Mouse (Mus musculus) monocyte, adult 59 days (primary cell): Measurements from ENCODE around the gene Gm45711. TPM values are rescaled to one million over a fixed set of nuclear protein-coding genes. Genes with fewer than 3 reads are reported as not detected.

Experiments
- total RNA-seq, 2 experiments: library from RNA; stranded (reverse); gene quantifications; one replicate each; pipeline ENCODE4 v1.2.4; 2023

Gene Gm45711
- not detected for total RNA-seq

DNA sequence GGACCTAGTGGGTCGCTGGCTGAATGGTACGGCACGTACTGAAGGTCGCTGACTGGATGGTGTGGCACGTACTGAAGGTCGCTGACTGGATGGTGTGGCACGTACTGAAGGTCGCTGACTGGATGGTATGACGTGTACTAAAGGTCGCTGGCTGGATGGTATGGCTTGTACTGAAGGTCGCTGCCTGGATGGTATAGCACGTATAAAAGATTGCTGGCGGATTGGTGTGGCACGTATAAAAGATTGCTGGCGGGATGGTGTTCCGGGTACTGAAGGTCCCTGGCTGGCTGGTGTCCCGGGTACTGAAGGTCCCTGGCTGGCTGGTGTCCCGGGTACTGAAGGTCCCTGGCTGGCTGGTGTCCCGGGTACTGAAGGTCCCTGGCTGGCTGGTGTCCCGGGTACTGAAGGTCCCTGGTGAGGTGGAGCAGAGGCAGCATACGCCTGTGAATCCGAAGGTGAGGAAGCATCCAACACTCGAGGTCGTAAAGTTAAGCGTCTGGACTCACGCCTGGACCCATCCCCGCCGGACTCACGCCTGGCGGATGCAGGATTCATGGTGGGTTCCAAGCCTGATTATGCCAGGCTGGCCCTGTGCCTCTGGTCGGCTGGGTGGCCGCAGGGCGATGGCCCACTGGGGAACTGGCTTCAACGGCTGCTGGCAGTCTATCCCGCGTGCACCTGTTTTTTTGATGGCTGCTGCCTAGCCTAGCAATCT lies at the start of gene Gm45711, which contains the start of gene Cmtm1:
Gm45711 (minus strand) TSS at position 641 of the 715 bp plus-strand sequence.
Cmtm1 (minus strand) TSS at position 705 of the 715 bp plus-strand sequence.

DNA sequence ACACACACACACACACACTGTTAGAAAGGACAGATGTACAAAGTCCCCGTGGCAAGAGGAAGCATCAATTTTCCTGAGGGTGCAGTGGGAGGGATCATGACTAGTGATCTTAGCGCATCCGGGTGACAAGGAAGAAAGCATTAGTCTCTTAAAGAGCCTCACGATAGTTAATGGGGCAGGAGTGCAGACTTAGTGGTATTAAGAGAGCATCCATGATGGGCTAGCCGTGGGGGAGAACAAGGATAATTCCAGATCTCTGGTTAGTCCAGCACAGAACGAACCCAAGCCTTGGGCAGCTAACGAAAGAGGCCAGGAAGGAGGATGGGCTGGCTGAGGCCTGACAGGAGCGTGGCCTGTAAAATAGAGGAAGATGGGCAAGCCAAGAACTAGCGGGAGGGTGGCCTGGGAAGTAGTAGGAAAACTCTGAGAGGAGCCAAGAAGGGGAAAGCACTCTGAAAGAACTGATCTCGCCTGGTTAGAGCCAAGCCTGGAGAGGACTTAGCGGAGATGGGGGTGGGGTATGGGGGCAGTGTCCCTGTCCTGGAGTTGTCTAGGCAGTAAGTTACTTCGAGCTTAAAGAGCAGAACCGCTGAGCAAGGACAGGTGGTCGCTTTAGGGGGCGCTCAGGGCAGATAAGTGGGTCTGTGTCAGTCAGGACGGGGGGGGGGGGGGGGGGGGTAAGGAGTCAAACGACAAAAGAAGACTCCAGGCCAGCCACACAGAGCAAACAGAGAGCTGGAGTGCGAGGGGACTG lies 29.5 kb upstream of the Gm45711 start, which contains the start of gene Cmtm3:
Cmtm3 (plus strand) TSS at position 182 of the 754 bp plus-strand sequence.

DNA sequence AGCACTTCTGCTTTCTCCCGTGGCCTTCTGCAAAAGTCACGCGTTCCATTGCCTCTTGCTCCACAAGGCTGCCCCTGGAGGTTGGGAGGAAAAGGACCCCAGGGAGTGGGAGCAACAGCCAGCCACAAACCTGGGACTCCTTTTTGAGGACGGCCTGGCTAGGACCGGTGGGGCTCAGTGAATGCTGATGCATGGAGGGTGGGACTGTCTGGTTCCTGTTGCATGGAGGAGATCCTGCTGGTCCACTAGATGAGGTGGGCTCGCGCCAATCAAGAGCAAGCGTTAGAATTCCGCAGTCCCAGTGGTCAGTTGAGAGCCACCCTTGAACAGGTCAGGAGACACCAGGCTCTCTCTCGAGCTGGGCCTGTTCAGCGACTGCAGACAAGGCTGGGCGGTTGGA lies 12.0 kb upstream of the Gm45711 start, which contains the start of gene Cmtm2b:
Cmtm2b (plus strand) TSS at position 301 of the 400 bp plus-strand sequence.

DNA sequence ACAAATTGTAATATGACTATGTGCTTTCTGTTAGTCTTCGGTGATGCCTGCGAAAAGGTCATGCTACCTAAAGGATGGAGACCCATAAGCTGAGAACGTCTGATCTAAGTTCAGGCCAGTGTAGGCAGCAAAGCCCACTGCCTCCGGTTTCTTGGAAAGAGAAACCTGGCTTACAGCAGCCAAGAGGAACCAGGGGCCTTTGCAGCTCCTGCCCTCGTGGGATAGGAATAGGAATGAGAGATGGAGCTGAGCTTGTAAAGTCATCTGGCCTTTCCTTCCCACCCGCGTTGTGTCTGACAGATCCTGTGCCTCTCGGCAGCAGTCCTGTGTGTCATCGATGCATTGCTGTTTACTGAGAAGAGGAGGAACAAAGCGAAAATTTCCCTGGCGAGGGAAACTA lies 11.4 kb upstream of the Gm45711 start, which contains the start of gene Gm11020:
Gm11020 (plus strand) TSS at position 301 of the 400 bp plus-strand sequence.

DNA sequence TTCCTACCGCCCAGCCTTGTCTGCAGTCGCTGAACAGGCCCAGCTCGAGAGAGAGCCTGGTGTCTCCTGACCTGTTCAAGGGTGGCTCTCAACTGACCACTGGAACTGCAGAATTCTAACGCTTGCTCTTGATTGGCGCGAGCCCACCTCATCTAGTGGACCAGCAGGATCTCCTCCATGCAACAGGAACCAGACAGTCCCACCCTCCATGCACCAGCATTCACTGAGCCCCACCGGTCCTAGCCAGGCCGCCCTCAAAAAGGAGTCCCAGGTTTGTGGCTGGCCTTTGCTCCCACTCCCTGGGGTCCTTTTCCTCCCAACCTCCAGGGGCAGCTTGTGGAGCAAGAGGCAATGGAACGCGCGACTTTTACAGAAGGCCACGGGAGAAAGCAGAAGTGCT lies 16.8 kb downstream of the Gm45711 start, which contains the start of gene Cmtm2a:
Cmtm2a (minus strand) TSS at position 101 of the 400 bp plus-strand sequence.

DNA sequence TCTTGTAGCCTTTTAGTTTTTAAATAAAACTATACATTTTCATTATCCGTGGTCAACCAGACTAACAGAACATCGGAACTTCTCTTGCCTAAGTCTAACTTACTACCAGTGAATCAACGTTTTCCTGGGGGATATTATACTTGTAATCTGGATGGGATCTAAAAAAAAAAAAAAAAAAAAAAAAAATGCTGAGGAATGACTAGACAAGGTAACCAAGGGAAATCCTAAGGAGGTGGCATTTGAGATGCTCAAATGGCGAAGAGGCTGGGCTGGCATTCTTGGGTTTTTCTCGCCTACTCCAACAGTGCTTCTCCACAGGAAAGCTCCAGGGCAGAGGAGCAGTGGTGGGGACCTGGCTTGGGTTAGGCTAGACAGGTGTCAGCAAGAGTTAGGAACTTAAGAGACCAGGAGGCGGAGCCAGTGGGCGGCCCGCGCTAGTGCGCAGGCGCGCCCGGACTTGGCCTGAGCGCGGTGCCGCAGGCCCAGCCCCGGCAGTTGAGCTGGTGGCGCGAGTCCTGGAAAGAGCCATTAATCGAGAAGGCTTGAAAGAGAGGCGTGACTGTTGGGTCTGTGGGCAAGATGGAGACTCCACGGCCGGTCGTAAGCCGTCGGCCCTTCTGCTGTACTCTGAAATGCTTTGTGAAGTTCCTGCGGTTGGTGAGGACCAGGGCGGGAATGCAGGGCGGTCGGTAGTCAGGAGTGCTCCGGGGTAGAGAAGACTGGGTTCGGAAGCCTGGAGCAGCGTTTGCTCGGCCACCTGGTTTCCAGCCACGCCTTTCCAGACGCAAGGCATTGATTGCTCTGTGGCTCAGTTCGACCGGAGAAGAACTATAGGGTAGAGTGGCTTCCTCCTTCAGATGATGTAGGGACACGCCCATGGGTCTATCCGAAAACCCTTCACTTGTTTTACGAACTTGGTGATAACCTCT lies 59.2 kb downstream of the Gm45711 start, which contains the start of gene Cklf:
Cklf (plus strand) TSS at position 423 of the 929 bp plus-strand sequence.

DNA sequence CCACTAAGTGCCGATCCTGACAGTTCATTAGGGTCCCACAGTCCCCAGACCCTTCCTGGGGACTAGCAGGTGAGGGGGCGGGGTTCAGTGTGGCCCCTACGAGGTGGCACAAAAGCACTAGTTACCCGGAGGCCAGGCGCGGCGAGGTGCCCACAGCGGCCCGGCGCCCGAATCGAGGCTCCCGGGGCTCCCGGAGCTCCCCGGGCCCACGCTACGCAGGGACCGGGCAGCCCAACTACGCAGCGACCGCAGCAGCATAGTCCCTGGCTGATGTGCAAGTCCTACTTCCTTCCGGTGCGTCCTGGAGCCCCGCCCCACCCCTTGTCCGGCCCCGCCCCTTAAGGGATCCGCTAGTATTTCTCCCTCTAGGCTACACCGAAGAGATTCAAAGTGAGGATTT lies 61.6 kb downstream of the Gm45711 start, which contains the start of gene Tk2:
Tk2 (minus strand) TSS at position 283 of the 400 bp plus-strand sequence.

Other genes starting within 250 kb of the Gm45711 start
- gene Cdh5, start 208.5 kb downstream of the Gm45711 start, total RNA-seq, result 1 to 10 TPM in 1 of 2 experiments, under 1 TPM in 1; 0.67 to 2.9 TPM
- not detected for gene Bean1, start 139.6 kb downstream of the Gm45711 start, total RNA-seq
- 10 to 100 TPM; 48.1 to 49.8 TPM for gene Tk2, start 61.5 kb downstream of the Gm45711 start, total RNA-seq
- 10 to 100 TPM; 52.5 to 57.1 TPM for gene Cklf, start 59.2 kb downstream of the Gm45711 start, total RNA-seq
- gene Cmtm2a, start 16.9 kb downstream of the Gm45711 start, total RNA-seq, result not detected
- gene Cmtm1, start 64 bp upstream of the Gm45711 start, total RNA-seq, result not detected
- not detected for gene Gm11020, start 11.5 kb upstream of the Gm45711 start, total RNA-seq
- not detected for gene Cmtm2b, start 12.1 kb upstream of the Gm45711 start, total RNA-seq
- 100 to 1,000 TPM; 150 to 162 TPM for gene Cmtm3, start 29.3 kb upstream of the Gm45711 start, total RNA-seq
- gene Cmtm4, start 85.7 kb upstream of the Gm45711 start, total RNA-seq, result 1 to 10 TPM; 3.4 to 3.6 TPM
- 10 to 100 TPM; 62.9 to 78.2 TPM for gene Dync1li2, start 133.0 kb upstream of the Gm45711 start, total RNA-seq
- gene Terb1, start 199.8 kb upstream of the Gm45711 start, total RNA-seq, result not detected
- 10 to 100 TPM; 20.2 to 26.1 TPM for gene Nae1, start 224.6 kb upstream of the Gm45711 start, total RNA-seq
- gene Car7, start 224.6 kb upstream of the Gm45711 start, total RNA-seq, result 1 to 10 TPM in 1 of 2 experiments, under 1 TPM in 1; 0.43 to 1.6 TPM